Mouse (Mus musculus): ENCODE measurements around the gene Akap1.
"Not testable (repeated sequence)": the region's sequence is repeated elsewhere in the genome, so short reads cannot be mapped to it uniquely, and the experiment has no call there.

DNA sequence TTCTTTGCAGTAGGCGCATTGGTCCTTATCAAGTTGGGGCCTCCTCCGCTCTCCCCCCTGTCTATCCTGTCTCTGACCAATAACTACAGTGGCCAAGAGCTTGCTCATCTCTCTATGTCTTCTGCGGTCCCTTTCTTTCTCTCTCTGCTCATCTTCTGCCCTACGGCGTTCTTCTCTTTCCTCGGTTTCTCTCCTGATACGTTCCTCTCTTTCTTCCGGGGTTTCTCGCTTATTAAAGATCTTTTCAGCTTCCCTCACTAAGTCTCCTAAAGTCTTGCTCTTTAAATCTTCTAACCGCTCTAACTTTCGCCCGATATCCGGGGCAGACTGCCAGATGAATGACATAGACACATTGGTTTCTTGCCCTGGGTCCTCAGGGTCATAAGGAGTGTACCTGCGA is 29.9 kb upstream of the Akap1 start:
- not testable (repeated sequence) for TF ChIP-seq TAL1, GATA1 (IDR thresholded peaks at IDR 0.05; ENCODE audit: low read length)

All from erythroblast, embryonic 14.5 days (primary cell).